Mouse (Mus musculus) testis, adult 2 months (tissue): Measurements from ENCODE around the gene Ripor3. TPM values are rescaled to one million over a fixed set of nuclear protein-coding genes. Genes with fewer than 3 reads are reported as not detected.
A peak's percentile ranks its signal among the peaks of the same experiment; 100 is the strongest.

Experiments
- H3K27ac ChIP-seq: fragments of 200-500 bp; 2 replicates; pipeline ENCODE4 v1.5.1; 2012; ENCODE audit warnings: low read depth, low read length; ENCODE audit not compliant: control insufficient read depth, insufficient read depth
- H3K27me3 ChIP-seq: fragments of 200-500 bp; 2 replicates; pipeline ENCODE4 v1.6.1; 2012; ENCODE audit warnings: mild to moderate bottlenecking, low read length, moderate library complexity; ENCODE audit not compliant: control insufficient read depth, insufficient read depth
- H3K36me3 ChIP-seq: fragments of 200-500 bp; 2 replicates; pipeline ENCODE4 v1.6.1; 2012; ENCODE audit warnings: mild to moderate bottlenecking, low read length; ENCODE audit not compliant: control insufficient read depth, insufficient read depth
- H3K4me1 ChIP-seq: fragments of 200-500 bp; 2 replicates; pipeline ENCODE4 v1.6.1; 2012; ENCODE audit warnings: low read length; ENCODE audit not compliant: control insufficient read depth, insufficient read depth
- H3K4me3 ChIP-seq: fragments of 200-500 bp; 2 replicates; pipeline ENCODE4 v1.5.1; 2012; ENCODE audit warnings: low read depth, mild to moderate bottlenecking, low read length, moderate library complexity, mixed read lengths; ENCODE audit not compliant: control insufficient read depth
- CTCF ChIP-seq: fragments of 200-500 bp; IDR thresholded peaks from 2 replicates; pipeline ENCODE4 v1.5.1; 2012; ENCODE audit warnings: low read depth, mild to moderate bottlenecking, inconsistent platforms, low read length, moderate library complexity; ENCODE audit not compliant: control insufficient read depth, insufficient read depth, insufficient replicate concordance
- POLR2A ChIP-seq: fragments of 200-500 bp; IDR thresholded peaks from 2 replicates; pipeline ENCODE4 v1.6.1; 2012; ENCODE audit warnings: low read depth, mild to moderate bottlenecking, inconsistent platforms, low read length, moderate library complexity; ENCODE audit not compliant: control insufficient read depth
- polyA plus RNA-seq: library from polyadenylated mRNA; depleted of rRNA; stranded (reverse); fragments of >200 nt; gene quantifications from 2 replicates; pipeline ENCODE4 v1.2.3, GENCODE M21; 2012

Gene Ripor3
- polyA plus RNA-seq, 1 experiment: 0.90 TPM

DNA sequence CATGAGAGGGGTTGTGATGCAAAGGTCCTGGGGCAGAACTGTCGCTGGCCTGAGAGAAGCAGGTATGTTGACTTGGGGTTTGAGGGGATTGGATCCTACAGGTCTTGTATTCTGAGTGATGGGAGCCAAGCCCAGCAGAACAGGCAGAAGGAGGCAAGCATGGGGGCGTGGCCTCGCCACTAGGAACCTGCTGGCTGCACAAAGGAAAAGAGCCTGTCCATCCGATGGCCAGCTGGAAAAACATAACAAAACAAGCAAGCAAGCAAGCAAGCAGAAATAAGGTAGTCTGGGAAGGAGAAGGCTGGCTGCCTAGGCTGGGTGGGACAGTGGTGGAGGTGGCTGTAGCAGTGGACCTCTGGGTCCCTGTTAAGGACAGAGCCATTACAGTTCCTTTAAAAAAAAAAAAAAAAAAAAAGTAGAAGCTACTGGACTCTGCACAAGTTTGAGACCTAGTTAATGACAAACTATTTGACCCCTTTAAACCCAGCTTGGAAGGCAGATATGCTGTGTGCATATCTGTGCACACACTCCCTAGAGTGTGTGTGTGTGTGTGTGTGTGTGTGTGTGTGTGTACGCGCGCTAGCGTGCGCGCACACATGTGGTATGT, 34.4 kb upstream of the Ripor3 start:
- H3K4me3 ChIP-seq: no peak overlapping the region
- H3K27me3 ChIP-seq: no peaks in the 10 kb centered on the region; the same call in 1 of the 2 replicates
- peaks cover 3% of the 10 kb centered on the region for H3K4me1 ChIP-seq
- TF ChIP-seq CTCF: no peak
- no peak for TF ChIP-seq POLR2A
- H3K36me3 ChIP-seq: no peaks in the 10 kb centered on the region
- H3K27ac ChIP-seq: no peak overlapping the region

DNA sequence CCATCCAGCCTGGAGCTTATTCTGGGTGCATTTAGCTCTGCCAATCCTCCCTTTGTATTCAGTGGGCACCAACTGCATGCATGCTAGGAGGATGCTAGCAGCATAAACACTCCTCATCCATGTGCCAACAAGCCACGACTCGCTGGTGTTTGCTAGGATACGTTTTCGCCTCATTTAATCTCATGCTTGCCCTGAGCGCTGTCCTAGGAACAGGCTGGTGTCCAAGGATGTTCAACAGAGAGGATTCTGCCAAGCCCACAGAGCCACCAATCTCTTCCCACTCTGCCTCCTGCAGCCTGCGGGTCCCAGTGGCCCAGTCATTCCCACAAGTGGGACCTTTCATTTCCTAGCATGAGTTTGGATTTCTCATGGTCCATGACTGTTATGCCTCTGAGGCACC, 31.6 kb upstream of the Ripor3 start:
- Histone ChIP-seq H3K4me1 (no peaks in the 10 kb centered on the region; the same call in 1 of the 2 replicates), H3K27ac (no peak overlapping the region), H3K27me3 (no peaks in the 10 kb centered on the region), H3K36me3 (no peaks in the 10 kb centered on the region), H3K4me3 (no peak overlapping the region)
- no peak for TF ChIP-seq CTCF
- no peak for TF ChIP-seq POLR2A

DNA sequence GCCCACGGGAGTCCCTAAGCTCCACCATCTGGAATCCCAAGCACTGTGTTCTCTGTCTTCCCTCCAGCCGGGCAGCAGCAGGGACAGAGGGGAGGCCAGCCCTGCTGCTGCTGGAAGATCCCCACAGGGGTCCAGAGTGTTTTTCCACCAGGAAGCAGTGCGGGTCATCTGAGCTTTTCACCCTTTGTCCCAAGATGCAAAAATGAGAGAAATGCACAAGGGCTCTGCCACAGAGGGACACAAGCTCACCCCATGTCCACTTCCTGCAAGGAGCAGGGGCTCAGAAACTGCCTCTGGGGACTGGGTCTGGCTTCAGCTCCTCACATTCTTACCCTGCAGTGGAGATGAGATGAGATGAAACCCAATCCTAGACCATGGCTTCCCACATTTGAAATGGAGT, 30.3 kb upstream of the Ripor3 start:
- Histone ChIP-seq H3K36me3 (no peaks in the 10 kb centered on the region), H3K4me3 (no peak overlapping the region), H3K4me1 (no peaks in the 10 kb centered on the region; the same call in 1 of the 2 replicates), H3K27ac (no peak overlapping the region), H3K27me3 (no peaks in the 10 kb centered on the region)
- TF ChIP-seq CTCF (no peak), POLR2A (no peak)

DNA sequence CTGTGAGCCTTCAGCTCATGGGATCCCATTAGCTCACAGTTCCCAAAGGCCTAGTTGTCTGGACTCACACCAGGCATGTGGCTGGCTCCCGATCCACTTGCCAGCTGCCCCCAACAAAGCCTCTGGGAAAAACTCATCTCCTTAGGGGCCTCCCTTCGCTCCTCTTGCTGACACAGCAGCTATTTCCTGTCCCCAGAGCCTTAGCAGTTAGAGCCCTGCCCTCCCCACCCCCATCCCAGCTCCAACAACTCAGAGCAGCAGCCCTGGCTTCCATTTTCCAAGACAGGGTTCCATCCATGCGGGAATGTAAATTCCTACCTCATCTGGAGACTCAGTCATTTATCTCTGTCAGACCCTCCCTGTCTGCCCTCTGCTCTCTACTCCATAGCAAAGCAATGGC, 26.6 kb upstream of the Ripor3 start:
- Histone ChIP-seq H3K27me3 (no peaks in the 10 kb centered on the region), H3K27ac (no peak overlapping the region), H3K36me3 (no peaks in the 10 kb centered on the region), H3K4me1 (no peaks in the 10 kb centered on the region), H3K4me3 (no peak overlapping the region)
- TF ChIP-seq POLR2A (no peak), CTCF (no peak)

DNA sequence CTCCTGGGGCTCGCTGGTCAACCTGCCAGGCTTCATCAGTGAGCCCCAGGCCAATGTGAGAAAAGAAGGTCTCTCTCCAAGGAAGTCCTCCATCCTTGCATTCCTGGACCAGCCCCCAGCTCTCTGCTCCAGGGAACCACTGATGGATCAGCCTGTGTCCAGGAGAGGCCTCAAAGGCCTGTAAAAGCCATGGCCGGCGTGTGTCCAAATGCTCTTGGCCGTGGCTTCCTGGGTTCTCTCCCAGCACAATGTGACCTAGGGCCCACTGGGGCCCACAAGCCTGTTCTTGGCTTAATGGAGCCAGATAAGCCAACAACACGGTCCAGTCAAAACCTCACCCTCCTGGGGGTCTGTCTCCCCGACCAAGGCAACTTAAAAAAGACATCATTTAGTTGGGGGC, 25.5 kb upstream of the Ripor3 start:
- no peaks in the 10 kb centered on the region for H3K36me3 ChIP-seq
- H3K27me3 ChIP-seq: no peaks in the 10 kb centered on the region
- no peak overlapping the region for H3K4me3 ChIP-seq
- H3K27ac ChIP-seq: no peak overlapping the region
- no peak for TF ChIP-seq POLR2A
- no peak for TF ChIP-seq CTCF
- no peaks in the 10 kb centered on the region for H3K4me1 ChIP-seq

DNA sequence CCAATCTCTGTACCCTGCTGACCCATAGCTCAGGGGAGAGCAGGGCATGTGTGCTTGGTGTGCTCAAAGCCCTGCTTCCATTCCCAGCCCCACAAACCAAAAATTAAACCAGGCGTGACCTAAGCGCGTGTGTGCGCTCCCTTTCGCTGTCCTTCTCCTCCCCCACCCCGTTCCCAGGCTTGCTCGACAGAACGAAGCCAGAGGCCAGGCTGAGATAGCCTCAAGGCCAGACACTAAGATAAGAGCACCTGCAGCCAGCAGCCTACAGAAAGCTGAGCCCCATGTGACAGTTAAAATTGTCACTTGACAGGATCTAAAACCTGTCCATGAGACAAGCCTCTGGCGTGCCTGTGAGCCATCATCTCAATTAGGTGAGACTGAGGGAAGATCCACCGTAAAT, 23.5 kb upstream of the Ripor3 start:
- no peak overlapping the region for H3K4me3 ChIP-seq
- no peak overlapping the region for H3K27ac ChIP-seq
- no peaks in the 10 kb centered on the region for H3K27me3 ChIP-seq
- TF ChIP-seq POLR2A: no peak
- TF ChIP-seq CTCF: no peak
- H3K36me3 ChIP-seq: no peaks in the 10 kb centered on the region
- no peaks in the 10 kb centered on the region for H3K4me1 ChIP-seq

DNA sequence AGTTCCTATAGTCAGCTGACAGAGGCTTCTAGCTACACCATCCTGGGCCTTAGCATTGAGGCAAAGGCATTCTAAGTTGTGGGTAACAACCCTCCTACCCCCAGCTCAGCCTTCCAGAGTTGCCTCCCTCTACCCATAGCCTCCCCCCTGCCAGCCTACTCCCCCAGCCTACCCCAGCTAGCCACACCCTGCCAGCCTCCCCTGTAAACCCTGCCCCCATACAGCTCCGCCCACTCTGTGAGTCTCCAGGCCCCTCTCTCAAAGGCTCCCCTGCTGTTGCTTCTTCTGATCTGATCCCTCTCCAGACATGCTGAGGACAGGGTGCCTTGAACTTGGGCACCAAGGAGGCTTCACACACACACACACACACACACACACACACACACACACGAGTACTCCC, 21.4 kb upstream of the Ripor3 start:
- TF ChIP-seq POLR2A (no peak), CTCF (no peak)
- Histone ChIP-seq H3K36me3 (no peaks in the 10 kb centered on the region), H3K27ac (no peak overlapping the region), H3K4me1 (no peaks in the 10 kb centered on the region; the same call in 1 of the 2 replicates), H3K27me3 (no peaks in the 10 kb centered on the region), H3K4me3 (no peak overlapping the region)

DNA sequence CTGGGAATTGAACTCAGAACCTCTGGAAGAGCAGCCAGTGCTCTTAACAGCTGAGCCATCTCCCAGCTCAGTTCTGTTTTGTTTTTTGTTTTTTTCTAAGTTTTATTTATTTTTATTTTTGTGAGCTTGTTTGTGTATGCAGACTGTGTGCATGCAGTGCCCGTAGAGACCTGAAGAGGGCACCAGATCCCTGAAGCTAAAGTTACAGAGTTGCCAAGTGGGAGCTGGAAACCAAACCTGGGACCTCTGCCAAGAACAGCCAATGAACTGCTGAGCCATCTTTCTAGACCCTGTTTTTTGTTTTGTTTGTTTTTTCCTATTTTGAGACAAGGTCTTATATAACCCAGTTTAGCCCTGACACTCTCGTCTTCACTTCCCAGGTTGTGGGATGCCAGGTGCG, 18.0 kb upstream of the Ripor3 start:
- no peaks in the 10 kb centered on the region for H3K36me3 ChIP-seq
- H3K4me3 ChIP-seq: no peak overlapping the region
- peak; percentile 25; the same call in 1 of the 2 replicates for TF ChIP-seq CTCF
- no peak for TF ChIP-seq POLR2A
- no peak overlapping the region for H3K27ac ChIP-seq
- H3K27me3 ChIP-seq: no peaks in the 10 kb centered on the region
- H3K4me1 ChIP-seq: no peaks in the 10 kb centered on the region; the same call in 1 of the 2 replicates
